In genomic region chr10:119980032-119980431, GRCm38 (mm10) we compare ENCODE assay signal across 14 mouse cellular contexts.
A peak's percentile ranks its signal among the peaks of the same experiment; 100 is the strongest.
DNase-seq lines count a peak whose midpoint lies in the region; ATAC-seq lines count a peak whose summit lies in the region.
"Had no signal": no experiment of that assay in that cellular context is flagged by ENCODE, and none has a peak within 500 bp of the region (broad histone marks: within the 10 kb centered on the region; RNA-seq: fewer than 3 reads in every experiment).

No protein-coding gene starts in this region.

- H3K4me1 ChIP-seq in heart, embryonic 10.5 days, result peaks cover 8% of the 10 kb centered on the region; the same call in 1 of the 2 replicates
- H3K4me1 ChIP-seq in midbrain, embryonic 11.5 days (ENCODE audit: control insufficient read depth, insufficient read depth, low read length), result peaks cover 3% of the 10 kb centered on the region; the same call in 1 of the 2 replicates
- peaks cover 10% of the 10 kb centered on the region for H3K4me1 ChIP-seq in midbrain, embryonic 10.5 days
- H3K4me1 ChIP-seq in forebrain, embryonic 13.5 days, result peaks cover 10% of the 10 kb centered on the region
- H3K4me1 ChIP-seq in midbrain, embryonic 16.5 days (ENCODE audit: control insufficient read depth, insufficient read depth, low read length), result peaks cover 8% of the 10 kb centered on the region
- H3K4me1 ChIP-seq: lung, embryonic 15.5 days had no signal

- no peak for DNase-seq in heart, embryonic 10.5 days (ENCODE audit: low spot score)
- no peak for DNase-seq in heart, adult 18-20 months
- DNase-seq in midbrain, embryonic 11.5 days (ENCODE audit: low spot score, missing footprints), result peak; percentile 87
- no peak for DNase-seq in midbrain, embryonic 10.5 days (ENCODE audit: low spot score)
- DNase-seq in adrenal gland, postnatal 10 days, result no peak
- no peak for DNase-seq in kidney, adult 9 months
- DNase-seq: cerebellum, adult 11-12 months; embryo, embryonic 11 days; kidney, adult 11 months; kidney, postnatal 4 days had no signal

- no peaks in the 10 kb centered on the region for H3K36me3 ChIP-seq in heart, embryonic 10.5 days
- H3K36me3 ChIP-seq in midbrain, embryonic 11.5 days (ENCODE audit: control insufficient read depth, insufficient read depth, low read length), result no peaks in the 10 kb centered on the region
- no peaks in the 10 kb centered on the region for H3K36me3 ChIP-seq in midbrain, embryonic 10.5 days
- no peaks in the 10 kb centered on the region for H3K36me3 ChIP-seq in forebrain, embryonic 13.5 days (ENCODE audit: poor library complexity, severe bottlenecking)
- no peaks in the 10 kb centered on the region for H3K36me3 ChIP-seq in midbrain, embryonic 16.5 days (ENCODE audit: control insufficient read depth, insufficient read depth, low read length)
- H3K36me3 ChIP-seq: G1E; lung, embryonic 15.5 days had no signal

- peak overlapping the region; percentile 82 for H3K27ac ChIP-seq in heart, embryonic 10.5 days
- H3K27ac ChIP-seq in midbrain, embryonic 11.5 days (ENCODE audit: low read depth, low read length), result no peak overlapping the region
- no peak overlapping the region for H3K27ac ChIP-seq in midbrain, embryonic 10.5 days (replicated peaks)
- H3K27ac ChIP-seq in forebrain, embryonic 13.5 days, result no peak overlapping the region
- 0 out of 2 replicates have a peak overlapping the region, but pooled peaks have one; percentile 51 for H3K27ac ChIP-seq in midbrain, embryonic 16.5 days (ENCODE audit: low read length)
- H3K27ac ChIP-seq: lung, embryonic 15.5 days had no signal

- no peaks in the 10 kb centered on the region for H3K27me3 ChIP-seq in heart, embryonic 10.5 days (ENCODE audit: insufficient read depth, poor library complexity, severe bottlenecking)
- H3K27me3 ChIP-seq in midbrain, embryonic 11.5 days (ENCODE audit: control insufficient read depth, insufficient read depth, low read length), result no peaks in the 10 kb centered on the region
- no peaks in the 10 kb centered on the region for H3K27me3 ChIP-seq in midbrain, embryonic 10.5 days (ENCODE audit: low read depth, poor library complexity, severe bottlenecking)
- no peaks in the 10 kb centered on the region for H3K27me3 ChIP-seq in forebrain, embryonic 13.5 days
- no peaks in the 10 kb centered on the region for H3K27me3 ChIP-seq in midbrain, embryonic 16.5 days (ENCODE audit: control insufficient read depth, insufficient read depth, low read depth, low read length)
- H3K27me3 ChIP-seq: lung, embryonic 15.5 days had no signal

- no peaks in the 10 kb centered on the region for H3K9me3 ChIP-seq in heart, embryonic 10.5 days
- H3K9me3 ChIP-seq in midbrain, embryonic 11.5 days (ENCODE audit: control insufficient read depth, low read length), result no peaks in the 10 kb centered on the region
- no peaks in the 10 kb centered on the region for H3K9me3 ChIP-seq in midbrain, embryonic 10.5 days (replicated peaks)
- no peaks in the 10 kb centered on the region for H3K9me3 ChIP-seq in forebrain, embryonic 13.5 days (replicated peaks)
- H3K9me3 ChIP-seq in midbrain, embryonic 16.5 days (replicated peaks; ENCODE audit: control insufficient read depth, low read length, poor library complexity, severe bottlenecking), result no peaks in the 10 kb centered on the region
- H3K9me3 ChIP-seq: lung, embryonic 15.5 days had no signal

- peak overlapping the region; percentile 47 for H3K4me3 ChIP-seq in heart, embryonic 10.5 days
- no peak overlapping the region for H3K4me3 ChIP-seq in midbrain, embryonic 11.5 days (ENCODE audit: low read depth, low read length)
- no peak overlapping the region for H3K4me3 ChIP-seq in midbrain, embryonic 10.5 days
- H3K4me3 ChIP-seq in forebrain, embryonic 13.5 days, result no peak overlapping the region
- H3K4me3 ChIP-seq in midbrain, embryonic 16.5 days (ENCODE audit: low read depth, low read length), result no peak overlapping the region
- H3K4me3 ChIP-seq: lung, embryonic 15.5 days had no signal

- H3K4me2 ChIP-seq in midbrain, embryonic 11.5 days, result no peak overlapping the region
- H3K4me2 ChIP-seq in forebrain, embryonic 13.5 days, result peak overlapping the region; percentile 38; the same call in 1 of the 2 replicates
- H3K4me2 ChIP-seq in midbrain, embryonic 16.5 days (ENCODE audit: low read length), result peak overlapping the region; percentile 13; the same call in 1 of the 2 replicates
- H3K4me2 ChIP-seq: lung, embryonic 15.5 days had no signal

- WGBS in heart, embryonic 10.5 days, result 28% methylated on average over 11 of the region's 11 CpGs
- 31% methylated on average over 11 of the region's 11 CpGs for WGBS in midbrain, embryonic 11.5 days
- WGBS in midbrain, embryonic 10.5 days, result 36% methylated on average over 11 of the region's 11 CpGs
- WGBS in forebrain, embryonic 13.5 days, result 18% methylated on average over 11 of the region's 11 CpGs
- 19% methylated on average over 11 of the region's 11 CpGs for WGBS in midbrain, embryonic 16.5 days

- ATAC-seq in midbrain, embryonic 11.5 days (ENCODE audit: low FRiP score), result peak; percentile 52; the same call in 1 of the 2 replicates
- peak; percentile 43; the same call in 1 of the 2 replicates for ATAC-seq in forebrain, embryonic 13.5 days
- peak; percentile 39; the same call in 1 of the 2 replicates for ATAC-seq in midbrain, embryonic 16.5 days

- no peak overlapping the region for H3K9ac ChIP-seq in midbrain, embryonic 11.5 days (ENCODE audit: low read length)
- no peak overlapping the region for H3K9ac ChIP-seq in forebrain, embryonic 13.5 days
- no peak overlapping the region for H3K9ac ChIP-seq in midbrain, embryonic 16.5 days (ENCODE audit: low read depth, low read length)
- H3K9ac ChIP-seq: lung, embryonic 15.5 days had no signal

Comparison
In these comparisons a context has a peak if more than half of its experiments do, and no peak if none do; other contexts are left out.
1. H3K27ac ChIP-seq: peak in heart, embryonic 10.5 days (single experiment) and midbrain, embryonic 16.5 days (single experiment); none in midbrain, embryonic 11.5 days (single experiment), midbrain, embryonic 10.5 days (single experiment) and forebrain, embryonic 13.5 days (single experiment).
2. Peak in every context shown above with its lines, with median percentiles within 50 percentile points of each other: ATAC-seq.